Comparison of ENCODE assay signal across 19 mouse cellular contexts in genomic region chr4:149376034-149376433, GRCm38 (mm10). TPM values are rescaled to one million over a fixed set of nuclear protein-coding genes. Genes with fewer than 3 reads are reported as not detected.
A peak's percentile ranks its signal among the peaks of the same experiment; 100 is the strongest.
DNase-seq lines count a peak whose midpoint lies in the region; ATAC-seq and TF ChIP-seq lines count a peak whose summit lies in the region.
"Had no signal": no experiment of that assay in that cellular context is flagged by ENCODE, and none has a peak within 500 bp of the region (broad histone marks: within the 10 kb centered on the region; RNA-seq: fewer than 3 reads in every experiment).

No protein-coding gene starts in this region.

- 57% methylated on average over 10 of the region's 10 CpGs for WGBS in intestine, postnatal 0 days
- WGBS in small intestine, adult 2 months: 63% methylated on average over 10 of the region's 10 CpGs
- 68% methylated on average over 10 of the region's 10 CpGs for WGBS in stomach, embryonic 16.5 days
- WGBS in midbrain, embryonic 16.5 days: 88% methylated on average over 10 of the region's 10 CpGs
- 93% methylated on average over 10 of the region's 10 CpGs for WGBS in forebrain, embryonic 11.5 days

- H3K4me2 ChIP-seq in intestine, postnatal 0 days (replicated peaks; ENCODE audit: low read depth): no peak overlapping the region
- H3K4me2 ChIP-seq in stomach, embryonic 16.5 days (ENCODE audit: low read depth, low read length): no peak overlapping the region; the same call in 1 of the 2 replicates
- H3K4me2 ChIP-seq in midbrain, embryonic 16.5 days (ENCODE audit: low read length): no peak overlapping the region
- no peak overlapping the region for H3K4me2 ChIP-seq in forebrain, embryonic 11.5 days (ENCODE audit: low read depth, low read length, severe bottlenecking)
- H3K4me2 ChIP-seq: embryonic facial prominence, embryonic 12.5 days; forebrain, embryonic 12.5 days had no signal

- no peaks in the 10 kb centered on the region for H3K4me1 ChIP-seq in intestine, postnatal 0 days (replicated peaks; ENCODE audit: control insufficient read depth, insufficient read depth, low read length)
- peaks cover 3% of the 10 kb centered on the region; the same call in 1 of the 2 replicates for H3K4me1 ChIP-seq in small intestine, adult 2 months (ENCODE audit: control insufficient read depth, insufficient read depth, insufficient read length, low read length)
- H3K4me1 ChIP-seq in stomach, embryonic 16.5 days (ENCODE audit: control insufficient read depth, insufficient read depth, low read length): no peaks in the 10 kb centered on the region
- H3K4me1 ChIP-seq in midbrain, embryonic 16.5 days (ENCODE audit: control insufficient read depth, insufficient read depth, low read length): no peaks in the 10 kb centered on the region
- H3K4me1 ChIP-seq in forebrain, embryonic 11.5 days (replicated peaks; ENCODE audit: control insufficient read depth, insufficient read depth, low read length): no peaks in the 10 kb centered on the region; the same call in 1 of the 2 replicates

- no peak for DNase-seq in spleen, postnatal 36 days (ENCODE audit: low spot score in 2 of 2)
- DNase-seq in forebrain, embryonic 11.5 days (ENCODE audit: low spot score): no peak
- DNase-seq: adrenal gland, adult 2 months; adrenal gland, postnatal 14 days; adrenal gland, postnatal 36 days; cerebellum, adult 11-12 months; cerebellum, adult 2 months; cerebellum, adult 9-10 months; cerebellum, postnatal 10 days; cerebellum, postnatal 25 days had no signal

- TF ChIP-seq POLR2A in small intestine, adult 2 months (IDR thresholded peaks at IDR 0.05; ENCODE audit: low read depth, low read length): no peak

- no peaks in the 10 kb centered on the region for H3K9me3 ChIP-seq in intestine, postnatal 0 days (ENCODE audit: control insufficient read depth)
- no peaks in the 10 kb centered on the region for H3K9me3 ChIP-seq in stomach, embryonic 16.5 days (replicated peaks; ENCODE audit: control insufficient read depth, low read length)
- no peaks in the 10 kb centered on the region for H3K9me3 ChIP-seq in midbrain, embryonic 16.5 days (replicated peaks; ENCODE audit: control insufficient read depth, low read length, poor library complexity, severe bottlenecking)
- no peaks in the 10 kb centered on the region for H3K9me3 ChIP-seq in forebrain, embryonic 11.5 days (ENCODE audit: control insufficient read depth, low read length)
- H3K9me3 ChIP-seq: embryonic facial prominence, embryonic 12.5 days; forebrain, embryonic 12.5 days had no signal

- no peak for TF ChIP-seq CTCF in intestine, postnatal 0 days (IDR thresholded peaks at IDR 0.05; ENCODE audit: low read depth)
- TF ChIP-seq CTCF in small intestine, adult 2 months (IDR thresholded peaks at IDR 0.05; ENCODE audit: extremely low read depth, insufficient read length, insufficient replicate concordance, low read depth, low read length): no peak

- H3K9ac ChIP-seq in intestine, postnatal 0 days (ENCODE audit: low read depth, low read length): no peak overlapping the region
- H3K9ac ChIP-seq in stomach, embryonic 16.5 days (ENCODE audit: low read length): no peak overlapping the region
- no peak overlapping the region for H3K9ac ChIP-seq in midbrain, embryonic 16.5 days (ENCODE audit: low read depth, low read length)
- no peak overlapping the region for H3K9ac ChIP-seq in forebrain, embryonic 11.5 days (ENCODE audit: low read length)
- H3K9ac ChIP-seq: embryonic facial prominence, embryonic 12.5 days; forebrain, embryonic 12.5 days had no signal

- H3K27ac ChIP-seq in intestine, postnatal 0 days (ENCODE audit: low read depth, low read length): peak overlapping the region; percentile 46; the same call in 1 of the 2 replicates
- peak overlapping the region; percentile 26; the same call in 1 of the 2 replicates for H3K27ac ChIP-seq in small intestine, adult 2 months (ENCODE audit: insufficient read depth, low read depth, low read length)
- H3K27ac ChIP-seq in stomach, embryonic 16.5 days (ENCODE audit: low read length): peak overlapping the region; percentile 44; the same call in 1 of the 2 replicates
- no peak overlapping the region for H3K27ac ChIP-seq in midbrain, embryonic 16.5 days (ENCODE audit: low read length)
- H3K27ac ChIP-seq in forebrain, embryonic 11.5 days (ENCODE audit: low read depth, low read length): no peak overlapping the region
- H3K27ac ChIP-seq: embryonic facial prominence, embryonic 10.5 days; embryonic facial prominence, embryonic 12.5 days; forebrain, embryonic 12.5 days had no signal

- ATAC-seq in intestine, postnatal 0 days: peak; percentile 67
- ATAC-seq in stomach, embryonic 16.5 days (ENCODE audit: insufficient read depth, low FRiP score): no peak
- no peak for ATAC-seq in midbrain, embryonic 16.5 days
- ATAC-seq in forebrain, embryonic 11.5 days (replicated peaks; ENCODE audit: low FRiP score): no peak
- ATAC-seq: forebrain, embryonic 14.5 days; forebrain, embryonic 16.5 days had no signal

- peaks cover 71% of the 10 kb centered on the region for H3K36me3 ChIP-seq in intestine, postnatal 0 days (ENCODE audit: control insufficient read depth, insufficient read depth)
- H3K36me3 ChIP-seq in small intestine, adult 2 months (ENCODE audit: control insufficient read depth, insufficient read depth, low read length): peaks cover 56% of the 10 kb centered on the region
- H3K36me3 ChIP-seq in stomach, embryonic 16.5 days (ENCODE audit: control insufficient read depth, insufficient read depth, low read length): peaks cover 24% of the 10 kb centered on the region
- H3K36me3 ChIP-seq in midbrain, embryonic 16.5 days (ENCODE audit: control insufficient read depth, insufficient read depth, low read length): peaks cover 28% of the 10 kb centered on the region
- H3K36me3 ChIP-seq in forebrain, embryonic 11.5 days (ENCODE audit: control insufficient read depth, insufficient read depth, low read length): peaks cover 20% of the 10 kb centered on the region

- H3K4me3 ChIP-seq in intestine, postnatal 0 days (ENCODE audit: low read depth, low read length): no peak overlapping the region
- no peak overlapping the region for H3K4me3 ChIP-seq in small intestine, adult 2 months (ENCODE audit: low read depth, low read length)
- no peak overlapping the region for H3K4me3 ChIP-seq in stomach, embryonic 16.5 days (replicated peaks; ENCODE audit: low read length)
- H3K4me3 ChIP-seq in midbrain, embryonic 16.5 days (ENCODE audit: low read depth, low read length): no peak overlapping the region
- H3K4me3 ChIP-seq in forebrain, embryonic 11.5 days (ENCODE audit: low read depth, low read length): no peak overlapping the region
- H3K4me3 ChIP-seq: embryonic facial prominence, embryonic 10.5 days; embryonic facial prominence, embryonic 12.5 days; forebrain, embryonic 12.5 days had no signal

- H3K27me3 ChIP-seq in intestine, postnatal 0 days (replicated peaks; ENCODE audit: control insufficient read depth, insufficient read depth, low read length): no peaks in the 10 kb centered on the region
- H3K27me3 ChIP-seq in small intestine, adult 2 months (ENCODE audit: control insufficient read depth, insufficient read depth, low read length): no peaks in the 10 kb centered on the region
- H3K27me3 ChIP-seq in stomach, embryonic 16.5 days (ENCODE audit: control insufficient read depth, insufficient read depth, low read length): no peaks in the 10 kb centered on the region
- no peaks in the 10 kb centered on the region for H3K27me3 ChIP-seq in midbrain, embryonic 16.5 days (ENCODE audit: control insufficient read depth, insufficient read depth, low read depth, low read length)
- H3K27me3 ChIP-seq in forebrain, embryonic 11.5 days (ENCODE audit: control insufficient read depth, insufficient read depth, low read length): no peaks in the 10 kb centered on the region
- H3K27me3 ChIP-seq: embryonic facial prominence, embryonic 12.5 days; forebrain, embryonic 12.5 days had no signal

RNA-seq across cellular contexts. Expression of gene Ube4b, which starts 50.5 kb away (rescaled TPM):
- polyA plus RNA-seq in intestine, postnatal 0 days (2015; fragmentation: Nextera tagmentation; extraction: Ambion mirVana): 47.2 and 47.6 TPM in 2 replicates
- polyA plus RNA-seq in small intestine, adult 2 months (2012; rRNA removed): 51.0 and 115 TPM in 2 replicates
- 32.7 and 33.5 TPM in 2 replicates for polyA plus RNA-seq in stomach, embryonic 16.5 days (2015; fragmentation: Nextera tagmentation; extraction: Ambion mirVana)
- polyA plus RNA-seq in midbrain, embryonic 16.5 days (2015; fragmentation: Nextera tagmentation; extraction: Ambion mirVana): 54.1 and 57.9 TPM in 2 replicates
- polyA plus RNA-seq in forebrain, embryonic 11.5 days (2014; fragmentation: Nextera tagmentation; extraction: Ambion mirVana): 67.0 and 70.6 TPM in 2 replicates

Comparison
In these comparisons a context has a peak if more than half of its experiments do, and no peak if none do; other contexts are left out.
1. H3K27ac ChIP-seq: peak in intestine, postnatal 0 days (single experiment), small intestine, adult 2 months (single experiment) and stomach, embryonic 16.5 days (single experiment); none in midbrain, embryonic 16.5 days (single experiment) and forebrain, embryonic 11.5 days (single experiment).